Mouse (Mus musculus): ENCODE measurements around the gene Eef1e1. TPM values are rescaled to one million over a fixed set of nuclear protein-coding genes. Genes with fewer than 3 reads are reported as not detected.

The Eef1e1 gene
- polyA plus RNA-seq, 1 experiment from 2014 or later: 69.2 TPM

DNA sequence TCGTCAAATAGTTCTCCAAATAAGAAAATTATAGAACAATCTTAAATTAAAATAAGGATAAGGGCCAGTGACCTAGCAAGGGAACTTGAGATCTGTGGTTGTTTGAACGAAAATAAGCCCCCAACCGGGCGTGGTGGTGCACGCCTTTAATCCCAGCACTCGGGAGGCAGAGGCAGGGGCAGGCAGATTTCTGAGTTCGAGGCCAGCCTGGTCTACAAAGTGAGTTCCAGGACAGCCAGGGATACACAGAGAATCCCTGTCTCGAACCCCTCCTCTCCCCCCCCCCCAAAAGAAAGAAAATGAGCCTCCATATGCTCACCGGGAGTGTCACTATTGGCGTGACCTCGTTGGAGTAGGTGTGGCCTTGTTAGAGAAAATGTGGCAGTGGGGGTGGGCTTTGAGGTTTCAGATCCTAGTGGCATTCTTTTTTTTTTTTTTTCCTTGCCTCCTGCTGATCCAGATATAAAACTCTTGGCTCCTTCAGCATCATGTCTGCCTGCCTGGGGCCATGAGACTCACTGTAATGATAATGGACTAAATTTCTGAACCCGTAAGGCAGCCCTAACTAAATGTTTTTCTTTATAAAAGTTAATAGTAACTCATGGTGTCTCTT is 772 bp upstream of the Eef1e1 start:
- ATAC-seq (ENCODE audit: low FRiP score) (no peak), DNase-seq (ENCODE audit: low spot score, missing footprints) (no peak)
- no peak overlapping the region for H3K9ac ChIP-seq (ENCODE audit: low read length)
- peaks cover 9% of the 10 kb centered on the region for H3K36me3 ChIP-seq (ENCODE audit: control insufficient read depth, insufficient read depth, low read length)
- H3K4me1 ChIP-seq (ENCODE audit: control insufficient read depth, insufficient read depth, low read length): peaks cover 7% of the 10 kb centered on the region; the same call in 1 of the 2 replicates
- WGBS: 90% methylated on average over 12 of the region's 12 CpGs
- H3K27ac ChIP-seq (ENCODE audit: low read depth, low read length): no peak overlapping the region
- H3K9me3 ChIP-seq (ENCODE audit: control insufficient read depth, low read length): no peaks in the 10 kb centered on the region
- H3K4me2 ChIP-seq: no peak overlapping the region
- H3K27me3 ChIP-seq (ENCODE audit: control insufficient read depth, insufficient read depth, low read length): no peaks in the 10 kb centered on the region
- no peak overlapping the region for H3K4me3 ChIP-seq (ENCODE audit: low read depth, low read length)

DNA sequence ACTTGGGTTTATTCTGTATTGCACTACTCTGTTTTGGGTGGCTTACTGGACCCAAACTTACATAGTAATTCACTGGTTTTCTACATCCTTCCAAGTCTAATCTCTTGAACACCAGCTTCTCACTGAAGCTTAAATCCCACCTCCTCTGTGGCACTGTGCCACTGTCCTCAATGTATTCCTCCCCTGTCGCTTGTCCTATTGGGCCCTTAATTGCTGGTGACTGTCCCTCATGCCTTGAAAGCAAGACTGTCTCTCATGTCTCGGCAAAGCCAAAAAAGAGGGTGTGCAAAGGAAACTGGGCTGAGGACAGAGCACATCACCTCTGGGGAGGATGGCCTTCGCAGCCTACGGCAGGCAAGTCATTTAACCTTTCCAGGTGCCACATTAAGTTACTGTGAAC is 993 bp downstream of the Eef1e1 start:
- Histone ChIP-seq H3K9me3 (ENCODE audit: control insufficient read depth, low read length) (no peaks in the 10 kb centered on the region), H3K4me2 (peak overlapping the region; percentile 70), H3K4me1 (ENCODE audit: control insufficient read depth, insufficient read depth, low read length) (peaks cover 7% of the 10 kb centered on the region; the same call in 1 of the 2 replicates), H3K4me3 (ENCODE audit: low read depth, low read length) (peak overlapping the region; percentile 91), H3K9ac (ENCODE audit: low read length) (peak overlapping the region; percentile 96), H3K27ac (ENCODE audit: low read depth, low read length) (no peak overlapping the region), H3K36me3 (ENCODE audit: control insufficient read depth, insufficient read depth, low read length) (peaks cover 23% of the 10 kb centered on the region), H3K27me3 (ENCODE audit: control insufficient read depth, insufficient read depth, low read length) (no peaks in the 10 kb centered on the region)
- ATAC-seq (ENCODE audit: low FRiP score) (no peak), DNase-seq (ENCODE audit: low spot score, missing footprints) (no peak)
- WGBS: 23% methylated on average over 4 of the region's 4 CpGs

DNA sequence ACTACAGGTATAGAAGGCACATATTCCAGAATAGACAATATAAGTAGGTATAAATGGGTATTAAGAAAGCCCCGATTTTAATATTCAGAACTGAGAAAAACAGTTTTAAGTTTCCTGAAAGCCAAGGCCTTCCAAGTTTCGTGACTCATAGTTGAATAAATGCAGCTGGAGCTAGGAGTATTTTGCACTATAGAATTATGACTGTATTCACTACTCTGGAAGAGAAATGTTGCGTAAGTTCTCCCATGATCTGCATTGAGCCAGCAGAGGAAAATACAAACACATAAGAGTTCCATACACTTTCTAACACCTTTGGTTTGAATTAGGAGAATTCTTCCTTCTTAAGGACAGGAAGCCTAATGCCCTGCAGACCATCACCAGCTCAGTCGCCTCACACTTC is 8.6 kb downstream of the Eef1e1 start:
- H3K4me2 ChIP-seq: no peak overlapping the region
- H3K4me1 ChIP-seq (ENCODE audit: control insufficient read depth, insufficient read depth, low read length): no peaks in the 10 kb centered on the region
- WGBS: 96% methylated on average over 4 of the region's 4 CpGs
- ATAC-seq (ENCODE audit: low FRiP score) (no peak), DNase-seq (ENCODE audit: low spot score, missing footprints) (no peak)
- H3K36me3 ChIP-seq (ENCODE audit: control insufficient read depth, insufficient read depth, low read length): peaks cover 44% of the 10 kb centered on the region
- no peak overlapping the region for H3K9ac ChIP-seq (ENCODE audit: low read length)
- H3K27ac ChIP-seq (ENCODE audit: low read depth, low read length): no peak overlapping the region
- no peak overlapping the region for H3K4me3 ChIP-seq (ENCODE audit: low read depth, low read length)
- no peaks in the 10 kb centered on the region for H3K27me3 ChIP-seq (ENCODE audit: control insufficient read depth, insufficient read depth, low read length)
- no peaks in the 10 kb centered on the region for H3K9me3 ChIP-seq (ENCODE audit: control insufficient read depth, low read length)

DNA sequence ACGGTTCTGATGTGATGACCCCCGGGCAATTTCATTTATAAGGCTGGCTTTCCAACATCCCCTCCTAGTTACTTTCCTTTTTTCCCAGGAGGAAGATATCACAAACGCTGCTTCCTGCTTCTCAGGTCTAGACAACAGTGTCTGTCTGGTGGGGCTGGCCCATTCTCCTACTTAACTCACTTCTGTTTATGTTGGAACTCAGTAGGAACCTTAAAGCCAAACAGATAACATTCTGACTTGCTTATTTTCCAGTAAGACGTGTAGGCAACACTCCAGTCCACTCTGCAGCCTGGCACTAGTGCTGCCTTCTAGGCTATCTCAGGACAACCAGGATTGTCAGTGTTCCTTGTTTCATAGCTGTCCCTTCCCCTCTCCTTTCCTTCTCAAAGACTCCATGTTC is 9.8 kb downstream of the Eef1e1 start:
- 87% methylated on average over 4 of the region's 4 CpGs for WGBS
- H3K9me3 ChIP-seq (ENCODE audit: control insufficient read depth, low read length): no peaks in the 10 kb centered on the region

DNA sequence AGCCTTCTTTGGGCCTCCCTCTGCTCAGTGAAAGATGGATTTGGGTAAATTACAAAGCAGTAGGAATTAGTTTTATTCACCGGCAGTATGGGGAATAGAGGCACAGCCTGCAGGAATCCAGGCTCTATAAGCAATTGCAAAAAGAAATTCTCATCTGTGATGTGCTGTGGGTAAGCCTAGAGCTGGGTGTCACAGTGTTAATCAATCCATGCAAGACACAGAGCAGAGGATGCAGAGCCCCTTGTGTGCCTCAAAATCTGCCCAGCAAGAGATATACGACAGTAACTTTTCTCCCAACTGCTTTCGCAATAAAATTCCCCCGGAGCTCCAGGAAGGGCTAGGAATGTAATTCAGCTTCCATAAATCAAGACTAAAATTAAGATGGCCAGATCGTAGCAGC is 17.4 kb downstream of the Eef1e1 start:
- no peaks in the 10 kb centered on the region for H3K27me3 ChIP-seq (ENCODE audit: control insufficient read depth, insufficient read depth, low read length)
- H3K4me3 ChIP-seq (ENCODE audit: low read depth, low read length): no peak overlapping the region
- H3K4me1 ChIP-seq (ENCODE audit: control insufficient read depth, insufficient read depth, low read length): no peaks in the 10 kb centered on the region
- DNase-seq (ENCODE audit: low spot score, missing footprints): no peak
- ATAC-seq (ENCODE audit: low FRiP score): no peak
- H3K4me2 ChIP-seq: no peak overlapping the region
- H3K36me3 ChIP-seq (ENCODE audit: control insufficient read depth, insufficient read depth, low read length): peaks cover 16% of the 10 kb centered on the region
- H3K9me3 ChIP-seq (ENCODE audit: control insufficient read depth, low read length): no peaks in the 10 kb centered on the region
- H3K9ac ChIP-seq (ENCODE audit: low read length): no peak overlapping the region
- 96% methylated on average over 5 of the region's 5 CpGs for WGBS
- no peak overlapping the region for H3K27ac ChIP-seq (ENCODE audit: low read depth, low read length)

More for the DNA sequence above, 9.8 kb downstream of the Eef1e1 start:
- no peak overlapping the region for H3K9ac ChIP-seq (ENCODE audit: low read length)
- no peak overlapping the region for H3K27ac ChIP-seq (ENCODE audit: low read depth, low read length)
- ATAC-seq (ENCODE audit: low FRiP score): no peak
- DNase-seq (ENCODE audit: low spot score, missing footprints): no peak
- no peak overlapping the region for H3K4me2 ChIP-seq
- no peak overlapping the region for H3K4me3 ChIP-seq (ENCODE audit: low read depth, low read length)
- H3K36me3 ChIP-seq (ENCODE audit: control insufficient read depth, insufficient read depth, low read length): peaks cover 45% of the 10 kb centered on the region
- H3K4me1 ChIP-seq (ENCODE audit: control insufficient read depth, insufficient read depth, low read length): no peaks in the 10 kb centered on the region
- H3K27me3 ChIP-seq (ENCODE audit: control insufficient read depth, insufficient read depth, low read length): no peaks in the 10 kb centered on the region

DNA sequence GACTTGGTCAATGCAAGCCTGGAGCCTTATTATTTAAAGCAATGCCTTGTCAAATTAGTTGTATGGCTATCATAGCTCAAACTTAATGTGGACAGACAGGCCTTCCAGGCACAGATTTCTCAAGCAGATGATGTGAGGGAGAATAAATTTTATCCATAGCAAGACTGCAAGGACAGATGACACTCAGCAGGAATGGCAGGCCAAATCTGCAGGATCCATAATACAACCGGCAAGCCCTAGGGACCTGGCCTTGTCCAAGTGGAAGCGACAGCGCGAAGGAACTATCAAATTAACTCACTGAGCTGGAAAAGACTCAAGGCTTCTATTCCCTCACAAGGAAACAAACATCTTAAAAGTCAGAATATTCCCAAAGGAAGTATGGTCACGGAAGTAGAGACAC is 17.9 kb downstream of the Eef1e1 start:
- Histone ChIP-seq H3K9me3 (ENCODE audit: control insufficient read depth, low read length) (no peaks in the 10 kb centered on the region), H3K4me2 (no peak overlapping the region), H3K27me3 (ENCODE audit: control insufficient read depth, insufficient read depth, low read length) (no peaks in the 10 kb centered on the region), H3K4me1 (ENCODE audit: control insufficient read depth, insufficient read depth, low read length) (no peaks in the 10 kb centered on the region), H3K27ac (ENCODE audit: low read depth, low read length) (no peak overlapping the region), H3K36me3 (ENCODE audit: control insufficient read depth, insufficient read depth, low read length) (peaks cover 16% of the 10 kb centered on the region), H3K4me3 (ENCODE audit: low read depth, low read length) (no peak overlapping the region), H3K9ac (ENCODE audit: low read length) (no peak overlapping the region)
- no peak for ATAC-seq (ENCODE audit: low FRiP score)
- DNase-seq (ENCODE audit: low spot score, missing footprints): no peak
- 89% methylated on average over 5 of the region's 5 CpGs for WGBS

DNA sequence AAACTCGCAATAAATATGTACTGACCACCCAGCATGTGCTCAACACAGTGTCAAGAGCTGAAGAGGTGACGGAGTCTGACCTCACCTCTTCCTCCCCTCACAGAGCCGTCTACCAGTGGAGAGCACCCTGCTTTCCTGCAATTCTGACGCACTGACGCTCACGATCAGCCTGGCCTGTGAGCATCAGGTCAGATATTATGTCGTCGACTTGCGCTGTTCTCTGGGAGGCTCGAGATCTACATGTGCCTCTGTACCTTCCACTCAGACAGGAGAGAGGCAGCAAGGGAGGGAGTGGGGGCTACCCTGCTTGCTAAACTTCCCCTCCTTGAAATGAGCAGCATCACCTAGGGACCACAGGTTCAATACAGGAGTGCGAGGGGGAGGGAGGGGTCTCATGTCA is 20.2 kb downstream of the Eef1e1 start:
- Histone ChIP-seq H3K4me2 (no peak overlapping the region), H3K4me3 (ENCODE audit: low read depth, low read length) (no peak overlapping the region), H3K9ac (ENCODE audit: low read length) (no peak overlapping the region), H3K36me3 (ENCODE audit: control insufficient read depth, insufficient read depth, low read length) (peaks cover 3% of the 10 kb centered on the region; the same call in 1 of the 2 replicates), H3K9me3 (ENCODE audit: control insufficient read depth, low read length) (no peaks in the 10 kb centered on the region), H3K27ac (ENCODE audit: low read depth, low read length) (no peak overlapping the region), H3K27me3 (ENCODE audit: control insufficient read depth, insufficient read depth, low read length) (no peaks in the 10 kb centered on the region), H3K4me1 (ENCODE audit: control insufficient read depth, insufficient read depth, low read length) (peaks cover 2% of the 10 kb centered on the region; the same call in 1 of the 2 replicates)
- DNase-seq (ENCODE audit: low spot score, missing footprints): no peak
- WGBS: 81% methylated on average over 11 of the region's 11 CpGs
- no peak for ATAC-seq (ENCODE audit: low FRiP score)

DNA sequence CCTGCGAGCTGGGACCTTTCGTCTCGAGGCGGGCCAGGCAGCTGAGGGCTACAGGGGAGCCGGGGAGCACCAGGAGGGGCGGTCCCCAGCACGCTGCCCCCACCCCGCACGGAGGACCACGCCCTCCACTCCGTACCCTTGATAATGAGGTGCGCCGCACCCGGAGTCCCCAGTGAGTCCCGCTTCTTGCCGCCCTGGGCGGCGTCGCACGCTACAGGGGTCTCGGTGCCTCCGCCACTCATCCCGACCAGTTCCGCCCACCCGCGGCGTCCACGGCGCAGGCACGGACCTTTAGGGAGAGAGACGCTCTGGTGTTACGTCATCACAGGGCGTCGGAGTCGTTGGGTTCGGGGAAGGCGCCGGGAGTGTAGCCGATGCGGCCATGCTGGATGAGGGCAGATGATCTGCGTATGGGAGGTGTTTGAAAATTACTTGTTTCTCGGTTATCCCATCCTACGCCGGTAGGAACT is 24.0 kb downstream of the Eef1e1 start, which contains the start of gene Bloc1s5:
Bloc1s5 (minus strand) TSS at position 310 of the 470 bp plus-strand sequence.
- Histone ChIP-seq H3K36me3 (ENCODE audit: control insufficient read depth, insufficient read depth, low read length) (no peaks in the 10 kb centered on the region), H3K4me3 (ENCODE audit: low read depth, low read length) (peak within 1 kb of the TSS; percentile 81), H3K27me3 (ENCODE audit: control insufficient read depth, insufficient read depth, low read length) (no peaks in the 10 kb centered on the region), H3K9ac (ENCODE audit: low read length) (peak within 1 kb of the TSS; percentile 89), H3K27ac (ENCODE audit: low read depth, low read length) (no peak within 1 kb of the TSS; the same call in 1 of the 2 replicates), H3K4me1 (ENCODE audit: control insufficient read depth, insufficient read depth, low read length) (peaks cover 2% of the 10 kb centered on the region; the same call in 1 of the 2 replicates), H3K4me2 (peak within 1 kb of the TSS; percentile 74), H3K9me3 (ENCODE audit: control insufficient read depth, low read length) (no peaks in the 10 kb centered on the region)
- peak; percentile 99 for DNase-seq (ENCODE audit: low spot score, missing footprints)
- WGBS: under 1% methylated on average over 44 of the region's 44 CpGs
- peak; percentile 95 for ATAC-seq (ENCODE audit: low FRiP score)

DNA sequence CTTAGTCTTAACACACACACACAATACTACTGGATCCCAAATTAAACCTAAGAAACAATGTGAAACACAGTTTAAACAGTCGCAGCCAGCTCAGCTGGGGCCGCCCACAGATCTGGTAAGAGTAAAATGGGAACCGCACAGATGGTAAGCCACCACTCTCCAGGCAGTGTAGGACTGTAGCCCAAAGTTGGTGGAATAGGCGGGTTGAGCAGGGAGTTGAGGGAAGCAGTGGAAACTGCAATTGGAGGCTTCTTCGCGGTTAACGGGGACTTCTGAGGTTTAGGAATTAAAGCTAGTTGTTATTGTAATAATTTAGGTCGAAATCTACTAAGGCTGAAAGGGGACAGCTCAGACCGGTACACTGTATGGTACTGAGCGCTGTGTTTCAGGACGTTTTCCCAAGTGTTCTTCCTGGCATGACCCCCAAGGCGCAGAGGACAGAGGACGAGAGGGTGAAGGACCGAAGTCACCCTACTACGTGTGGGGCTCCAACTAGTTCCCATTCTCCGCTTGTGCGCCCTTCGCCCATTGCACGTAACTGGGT is 24.5 kb downstream of the Eef1e1 start:
- Histone ChIP-seq H3K27me3 (ENCODE audit: control insufficient read depth, insufficient read depth, low read length) (no peaks in the 10 kb centered on the region), H3K4me2 (peak overlapping the region; percentile 74), H3K9me3 (ENCODE audit: control insufficient read depth, low read length) (no peaks in the 10 kb centered on the region), H3K36me3 (ENCODE audit: control insufficient read depth, insufficient read depth, low read length) (no peaks in the 10 kb centered on the region), H3K4me3 (ENCODE audit: low read depth, low read length) (peak overlapping the region; percentile 81), H3K27ac (ENCODE audit: low read depth, low read length) (no peak overlapping the region), H3K9ac (ENCODE audit: low read length) (peak overlapping the region; percentile 89), H3K4me1 (ENCODE audit: control insufficient read depth, insufficient read depth, low read length) (peaks cover 2% of the 10 kb centered on the region; the same call in 1 of the 2 replicates)
- ATAC-seq (ENCODE audit: low FRiP score) (peak; percentile 84), DNase-seq (ENCODE audit: low spot score, missing footprints) (no peak)
- WGBS: 2% methylated on average over 19 of the region's 19 CpGs
